9 mouse cellular contexts compared by ENCODE assay signal in genomic region chr9:27739287-27739686, GRCm38 (mm10). TPM values are rescaled to one million over a fixed set of nuclear protein-coding genes. Genes with fewer than 3 reads are reported as not detected.
DNase-seq lines count a peak whose midpoint lies in the region; ATAC-seq lines count a peak whose summit lies in the region.
"Had no signal": no experiment of that assay in that cellular context is flagged by ENCODE, and none has a peak within 500 bp of the region (broad histone marks: within the 10 kb centered on the region; RNA-seq: fewer than 3 reads in every experiment).

No protein-coding gene starts in this region.

- no peaks in the 10 kb centered on the region for H3K36me3 ChIP-seq in splenic B cell, adult 2 months (ENCODE audit: control insufficient read depth, insufficient read depth, low read length, poor library complexity, severe bottlenecking)

- ATAC-seq in megakaryocyte-erythroid progenitor cell, adult 5-6 weeks (replicated peaks; ENCODE audit: low FRiP score, low TSS enrichment, poor library complexity, severe bottlenecking), result no peak

- peak; percentile 60 to 62 for DNase-seq in cerebellum, postnatal 10 days
- DNase-seq in cerebellum, adult 9-10 months, result no peak
- DNase-seq in left cerebral cortex, postnatal 10 days (ENCODE audit: extremely low spot score in 1 of 2, low spot score in 2 of 2), result peak; percentile 9 to 28
- no peak for DNase-seq in left cerebral cortex, adult 8-10 months (ENCODE audit: low spot score in 2 of 2)
- peak; percentile 65 for DNase-seq in adrenal gland, postnatal 14 days
- peak; percentile 21 to 52 for DNase-seq in heart, postnatal 14 days
- DNase-seq in splenic B cell, adult 2 months (ENCODE audit: low read depth, low spot score), result peak; percentile 1

- intact Hi-C loops in left cerebral cortex, postnatal 10 days (cut with DNase I), result no loop called here
- intact Hi-C loops in heart, postnatal 14 days (cut with DNase I), result loop anchor here (1.0 kb wide), 1 partner anchor 325 kb away; no protein-coding TSS in a partner anchor

- no peaks in the 10 kb centered on the region for H3K27me3 ChIP-seq in splenic B cell, adult 2 months (ENCODE audit: control insufficient read depth, insufficient read depth, low read length, poor library complexity, severe bottlenecking)
- H3K27me3 ChIP-seq: megakaryocyte, embryonic 14.5 days had no signal

RNA-seq across cellular contexts. Expression of gene Opcml, which starts 51.3 kb away (rescaled TPM):
- 100 to 1,000 TPM; 391 to 412 TPM for total RNA-seq in left cerebral cortex, postnatal 10 days (2021)
- 100 to 1,000 TPM; 202 to 222 (median 210) TPM for total RNA-seq in left cerebral cortex, adult 8-10 months (2022)
- 1.4 and 1.5 TPM in 2 replicates for total RNA-seq in adrenal gland, postnatal 14 days (2021)
- 1 to 10 TPM; 1.0 to 1.1 TPM for total RNA-seq in heart, postnatal 14 days (2021)
- total RNA-seq in megakaryocyte-erythroid progenitor cell, adult 5-6 weeks (2014; fragmentation: Nextera tagmentation), result 0.22 TPM in 1 of 2 replicates, not detected in the other
- total RNA-seq in megakaryocyte-erythroid progenitor cell, adult 5-6 weeks (2017), result not detected in 2 replicates

Comparison
In these comparisons a context has a peak if more than half of its experiments do, and no peak if none do; other contexts are left out.
1. DNase-seq: peak in cerebellum, postnatal 10 days (2 of 2), left cerebral cortex, postnatal 10 days (2 of 2), adrenal gland, postnatal 14 days (single experiment), heart, postnatal 14 days (2 of 2) and splenic B cell, adult 2 months (single experiment); none in cerebellum, adult 9-10 months (single experiment) and left cerebral cortex, adult 8-10 months (0 of 2).
2. RNA of gene Opcml, which starts 51.3 kb away (total RNA-seq): 391 to 412 TPM in left cerebral cortex, postnatal 10 days and 202 to 222 TPM in left cerebral cortex, adult 8-10 months; 1.4 to 1.5 TPM in adrenal gland, postnatal 14 days, 1.0 to 1.1 TPM in heart, postnatal 14 days and 0.22 TPM in megakaryocyte-erythroid progenitor cell, adult 5-6 weeks; every median in the first group is over 10 times any median in the second.